Mouse (Mus musculus) macrophage (primary cell): Measurements from ENCODE around the gene Flnc. TPM values are rescaled to one million over a fixed set of nuclear protein-coding genes. Genes with fewer than 3 reads are reported as not detected.
"Not testable (repeated sequence)": the region's sequence is repeated elsewhere in the genome, so short reads cannot be mapped to it uniquely, and the experiment has no call there.

ENCODE experiments used
- H3K27ac ChIP-seq: fragments of 350-480 bp; formaldehyde crosslinking; 2 replicates; pipeline ENCODE4 v1.9.0; 2021
- H3K36me3 ChIP-seq: fragments of 350-480 bp; formaldehyde crosslinking; 2 replicates; pipeline ENCODE4 v1.9.0; 2021; ENCODE audit errors: inconsistent target
- H3K4me3 ChIP-seq: fragments of 350-480 bp; formaldehyde crosslinking; 2 replicates; pipeline ENCODE4 v1.9.0; 2021; ENCODE audit errors: inconsistent target
- H3K79me2 ChIP-seq: fragments of 350-480 bp; formaldehyde crosslinking; 2 replicates; pipeline ENCODE4 v1.9.0; 2021; ENCODE audit errors: inconsistent target
- WGBS: methylation state at CpG from one replicate; pipeline ENCODE4 v1.1.7; 2026; ENCODE audit warnings: inconsistent platforms; ENCODE audit not compliant: missing documents; 5-methylcytosine and 5-hydroxymethylcytosine counted together
- polyA plus RNA-seq: library from polyadenylated mRNA; stranded (reverse); fragments of 250-400 nt; gene quantifications from 3 replicates; pipeline ENCODE4 v1.2.4, GENCODE M21; 2018; ENCODE audit warnings: inconsistent platforms
- total RNA-seq, 78 experiments: library from RNA; depleted of rRNA; stranded (reverse); fragments of 250-400 nt; gene quantifications; 1 replicate in 9 of 78; 2 replicates in 24 of 78; 3 replicates in 43 of 78; 4 replicates in 2 of 78; pipeline ENCODE4 v1.2.4; 2018; ENCODE audit warnings: inconsistent platforms in 56 of 78

The Flnc gene
- total RNA-seq (2018; cell fraction: chromatin; rRNA removed): 1 to 10 TPM in 1 of 26 experiments, under 1 TPM in 4, not detected in 21; 0.07 to 7.8 (median 0.18) TPM
- total RNA-seq (2018; cell fraction: cytosol; rRNA removed): under 1 TPM in 13 of 26 experiments, not detected in 13; under 0.01 to 0.05 (median under 0.01) TPM
- 1 to 10 TPM in 1 of 26 experiments, not detected in 25; 1.1 TPM for total RNA-seq (2018; cell fraction: nucleus; rRNA removed)
- not detected in 3 replicates for polyA plus RNA-seq

GRCm38 (mm10) chr6:29433038-29433803 is at the start of gene Flnc:
Gene Flnc, plus strand, starts transcription at chr6:29433256.
- no peak within 1 kb of the TSS for H3K4me3 ChIP-seq
- H3K27ac ChIP-seq: no peak within 1 kb of the TSS
- no peaks in the 10 kb centered on the region for H3K36me3 ChIP-seq
- no peaks in the 10 kb centered on the region for H3K79me2 ChIP-seq
- WGBS: 4% methylated on average over 77 of the region's 77 CpGs

DNA sequence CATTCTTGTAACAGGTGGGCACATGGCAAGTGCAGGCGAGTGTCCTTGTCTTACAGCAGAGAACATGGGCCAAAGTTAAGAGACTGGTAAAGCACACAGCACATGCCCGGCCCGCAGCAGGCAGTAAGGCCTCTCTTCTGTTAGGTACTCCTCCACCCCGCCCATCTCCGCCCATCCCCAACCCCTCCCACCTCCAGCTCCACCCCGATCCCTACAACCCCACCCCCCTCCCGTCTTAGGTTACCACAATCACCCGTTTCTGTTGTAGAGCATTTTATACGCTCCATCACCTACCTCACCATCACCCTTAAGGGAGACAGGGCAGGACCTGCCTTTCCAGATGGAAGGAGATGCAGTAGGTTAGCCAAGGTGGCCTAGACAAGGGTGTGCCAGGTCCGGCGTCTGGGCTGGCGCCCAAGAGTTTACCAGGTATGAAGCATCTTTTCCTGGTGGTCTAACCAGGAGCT is 45.0 kb upstream of the Flnc start, which contains the start of gene Opn1sw:
TSS of gene Opn1sw (minus strand) at position 417 of the 467 bp plus-strand sequence.
- H3K79me2 ChIP-seq: no peaks in the 10 kb centered on the region
- 21% methylated on average over 10 of the region's 12 CpGs for WGBS
- H3K27ac ChIP-seq: no peak within 1 kb of the TSS
- H3K4me3 ChIP-seq: no peak within 1 kb of the TSS
- no peaks in the 10 kb centered on the region for H3K36me3 ChIP-seq

GRCm38 (mm10) chr6:29388606-29389080 is 44.4 kb upstream of the Flnc start:
- H3K79me2 ChIP-seq: no peaks in the 10 kb centered on the region
- H3K27ac ChIP-seq: no peak overlapping the region
- H3K36me3 ChIP-seq: no peaks in the 10 kb centered on the region
- no peak overlapping the region for H3K4me3 ChIP-seq
- WGBS: 12% methylated on average over 11 of the region's 11 CpGs

GRCm38 (mm10) chr6:29389425-29389824 is 43.6 kb upstream of the Flnc start:
- 41% methylated on average over 9 of the region's 9 CpGs for WGBS
- no peak overlapping the region for H3K4me3 ChIP-seq

GRCm38 (mm10) chr6:29390500-29390899 is 42.6 kb upstream of the Flnc start:
- WGBS: 56% methylated on average over 1 of the region's 1 CpGs
- not testable (repeated sequence) for H3K4me3 ChIP-seq, H3K36me3 ChIP-seq, H3K79me2 ChIP-seq, H3K27ac ChIP-seq

More at GRCm38 (mm10) chr6:29389425-29389824, 43.6 kb upstream of the Flnc start:
- Histone ChIP-seq H3K27ac (no peak overlapping the region), H3K36me3 (no peaks in the 10 kb centered on the region), H3K79me2 (no peaks in the 10 kb centered on the region)

DNA sequence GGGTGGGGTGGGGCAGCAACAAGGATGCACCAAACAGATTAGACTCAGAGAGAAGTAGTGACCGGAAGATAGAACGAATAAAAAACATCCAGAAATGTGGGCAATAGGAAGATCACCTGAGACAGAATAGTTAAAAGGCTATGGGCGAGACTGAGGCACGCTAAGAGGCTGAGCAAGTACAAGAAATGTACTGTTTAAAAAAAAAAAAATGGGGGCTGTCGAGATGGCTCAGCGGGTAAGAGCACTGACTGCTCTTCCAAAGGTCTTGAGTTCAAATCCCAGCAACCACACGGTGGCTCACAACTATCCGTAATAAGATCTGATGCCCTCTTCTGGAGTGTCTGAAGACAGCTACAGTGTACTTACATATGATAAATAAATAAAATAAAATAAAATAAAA is 41.8 kb upstream of the Flnc start:
- WGBS: 84% methylated on average over 8 of the region's 8 CpGs
- H3K79me2 ChIP-seq, H3K27ac ChIP-seq: not testable (repeated sequence)

DNA sequence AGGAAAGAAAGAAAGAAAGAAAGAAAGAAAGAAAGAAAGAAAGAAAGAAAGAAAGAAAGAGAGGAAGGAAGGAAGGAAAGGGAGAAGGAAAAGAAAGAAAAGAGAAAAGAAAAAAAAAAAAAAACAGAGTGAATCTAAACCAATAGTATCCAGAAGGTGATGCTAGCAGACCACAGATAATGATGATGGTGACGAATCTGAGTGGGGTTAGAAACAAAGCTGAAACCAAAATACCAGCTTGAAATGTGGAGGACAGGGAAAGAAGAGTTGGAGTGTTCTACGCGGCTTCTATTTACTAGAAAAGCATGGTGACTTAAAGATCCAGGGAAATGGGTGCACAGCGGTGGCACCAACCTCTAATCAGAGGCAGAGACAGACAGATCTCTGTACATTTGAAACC is 41.3 kb upstream of the Flnc start:
- no peaks in the 10 kb centered on the region for H3K79me2 ChIP-seq
- no peak overlapping the region for H3K4me3 ChIP-seq
- 76% methylated on average over 4 of the region's 4 CpGs for WGBS
- no peaks in the 10 kb centered on the region for H3K36me3 ChIP-seq
- no peak overlapping the region for H3K27ac ChIP-seq

More for the DNA sequence above, 41.8 kb upstream of the Flnc start:
- H3K36me3 ChIP-seq, H3K4me3 ChIP-seq: not testable (repeated sequence)

- H3K36me3 ChIP-seq: no peaks in the 10 kb centered on the region
- H3K27ac ChIP-seq: no peak overlapping the region
- no peaks in the 10 kb centered on the region for H3K79me2 ChIP-seq
- WGBS: 100% methylated on average over 1 of the region's 1 CpGs
- no peak overlapping the region for H3K4me3 ChIP-seq
These were observed 38.8 kb upstream of the Flnc start for GRCm38 (mm10) chr6:29394286-29394685.

DNA sequence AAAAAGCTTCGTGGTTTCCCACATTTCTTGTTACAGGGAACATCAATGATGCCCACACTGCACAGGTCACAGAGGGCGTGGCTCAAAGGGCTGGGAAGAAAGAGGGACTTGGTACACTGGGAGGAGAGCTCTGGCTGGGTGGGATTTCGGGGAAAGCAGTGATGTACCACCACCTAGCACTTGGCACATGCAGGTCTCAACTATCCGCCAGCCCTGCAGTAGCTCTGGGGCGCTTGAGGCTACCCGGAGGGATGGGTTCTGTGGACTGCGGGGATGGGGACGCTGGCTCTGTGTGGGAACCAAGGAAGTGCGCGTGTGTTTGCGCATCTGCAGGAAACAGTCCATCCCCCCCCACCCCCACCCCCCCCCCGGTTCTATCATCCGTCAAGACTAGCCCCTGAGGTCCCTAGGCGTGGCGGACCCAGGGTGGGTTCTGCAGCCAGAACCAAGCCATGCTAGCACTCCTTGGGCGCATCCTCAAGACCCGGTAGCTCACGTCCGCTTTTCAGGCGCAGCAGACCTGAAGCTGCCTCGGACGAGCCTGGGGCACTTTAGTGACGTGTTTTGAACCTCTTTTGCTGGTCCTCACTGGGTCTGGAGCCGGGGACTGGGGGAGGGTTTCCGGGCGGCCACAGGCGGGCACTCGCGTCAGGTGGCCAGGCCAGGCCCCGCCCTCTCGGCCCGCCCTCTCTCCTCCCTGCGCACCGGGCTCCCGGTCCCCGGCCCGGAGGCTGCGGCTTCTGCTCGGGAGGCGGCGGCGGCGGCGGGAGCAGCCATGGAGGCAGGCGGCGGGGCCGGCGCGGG is 36.9 kb upstream of the Flnc start, which contains the start of gene Ccdc136:
TSS of gene Ccdc136 (plus strand) at position 400 of the 804 bp plus-strand sequence.
- Histone ChIP-seq H3K79me2 (no peaks in the 10 kb centered on the region), H3K27ac (no peak within 1 kb of the TSS), H3K4me3 (no peak within 1 kb of the TSS), H3K36me3 (no peaks in the 10 kb centered on the region)
- WGBS: 2% methylated on average over 39 of the region's 49 CpGs

DNA sequence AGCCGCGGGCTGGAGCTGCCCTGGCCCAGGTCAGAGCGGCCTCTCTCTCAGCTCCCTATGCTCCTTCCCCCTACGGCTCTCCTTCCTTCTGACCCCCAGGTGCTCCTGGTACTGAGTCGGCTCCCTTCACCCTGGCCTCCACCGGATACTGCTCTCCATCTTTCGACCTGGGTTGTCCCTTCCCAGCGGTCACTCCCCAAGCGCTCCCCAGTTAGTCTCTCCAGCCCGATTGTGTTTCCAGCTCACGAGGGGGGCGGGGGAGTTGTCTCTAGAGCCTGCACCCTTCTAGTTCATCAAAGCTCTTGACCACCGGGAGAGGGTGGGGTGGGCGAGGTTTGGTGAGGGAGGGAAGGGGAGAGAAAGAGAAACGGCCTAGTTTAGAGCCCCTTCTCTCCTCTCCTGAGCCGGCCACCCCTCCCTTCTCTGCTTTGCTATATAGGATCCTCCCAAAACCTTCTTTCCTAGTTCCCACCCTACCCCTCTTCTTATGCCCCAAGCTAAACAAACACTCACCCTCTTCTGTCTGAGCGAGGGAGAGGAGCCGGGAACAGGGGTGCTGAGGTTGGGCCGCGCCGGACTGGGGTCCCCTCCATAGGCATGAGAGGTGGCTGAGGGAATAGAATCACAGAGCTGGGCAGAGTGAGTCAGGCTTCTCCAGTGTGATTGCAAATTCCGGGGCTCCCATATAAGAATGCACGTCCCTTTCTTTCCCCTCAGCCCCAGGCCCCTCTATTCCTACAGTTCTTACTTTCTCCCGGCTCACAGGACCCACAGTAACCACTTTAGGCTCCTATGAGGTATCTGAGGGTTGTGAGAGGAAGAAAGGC is 36.1 kb upstream of the Flnc start:
- no peak overlapping the region for H3K4me3 ChIP-seq
- 30% methylated on average over 24 of the region's 24 CpGs for WGBS
- no peaks in the 10 kb centered on the region for H3K36me3 ChIP-seq
- H3K79me2 ChIP-seq: no peaks in the 10 kb centered on the region
- no peak overlapping the region for H3K27ac ChIP-seq

DNA sequence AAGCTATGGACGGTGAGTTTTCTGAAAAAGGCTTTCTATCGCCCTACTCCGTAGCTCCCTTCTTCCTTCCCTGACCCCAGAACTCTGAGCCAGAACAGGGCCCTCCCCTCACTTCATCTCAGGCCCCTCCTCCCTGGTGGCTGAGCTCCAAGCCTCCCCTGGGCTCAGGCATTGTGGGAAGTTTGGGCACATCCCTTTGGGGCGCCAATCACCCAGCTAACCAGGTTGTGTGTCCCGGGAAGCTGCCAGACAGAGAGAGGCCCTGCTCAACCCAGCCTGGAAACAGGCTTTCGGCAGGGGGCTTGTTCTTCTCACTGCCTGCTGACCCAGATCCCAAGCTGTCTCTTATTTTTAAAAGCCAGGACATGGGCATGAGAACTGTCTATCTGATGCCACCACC is 35.5 kb upstream of the Flnc start:
- Histone ChIP-seq H3K79me2 (no peaks in the 10 kb centered on the region), H3K4me3 (no peak overlapping the region), H3K27ac (no peak overlapping the region), H3K36me3 (no peaks in the 10 kb centered on the region)
- WGBS: 72% methylated on average over 6 of the region's 6 CpGs

DNA sequence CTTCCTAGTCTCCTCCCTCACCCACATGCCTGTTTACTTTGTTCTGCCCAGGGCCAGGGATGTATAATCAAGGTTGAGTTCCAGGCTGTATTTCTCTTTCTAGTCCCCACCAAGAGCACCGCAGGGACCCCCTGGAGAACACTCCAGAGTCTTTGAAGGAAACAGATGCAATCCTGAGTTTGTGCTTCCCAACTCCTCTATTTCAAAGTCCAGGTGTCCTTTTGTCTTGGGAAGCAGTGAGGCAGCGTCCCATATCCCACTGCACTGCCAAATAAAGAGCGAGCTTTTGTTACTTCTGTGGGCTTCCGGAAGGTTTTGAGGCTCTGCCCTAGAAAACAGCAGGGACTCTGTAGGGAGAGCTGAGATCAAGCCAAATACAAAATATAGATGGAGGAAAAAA is 33.2 kb upstream of the Flnc start:
- H3K79me2 ChIP-seq: no peaks in the 10 kb centered on the region
- no peak overlapping the region for H3K4me3 ChIP-seq
- H3K27ac ChIP-seq: no peak overlapping the region
- H3K36me3 ChIP-seq: no peaks in the 10 kb centered on the region
- WGBS: 81% methylated on average over 4 of the region's 4 CpGs

- Histone ChIP-seq H3K4me3 (no peak overlapping the region), H3K36me3 (no peaks in the 10 kb centered on the region), H3K27ac (no peak overlapping the region), H3K79me2 (no peaks in the 10 kb centered on the region)
- 32% methylated on average over 15 of the region's 34 CpGs for WGBS
These were observed 30.2 kb upstream of the Flnc start for GRCm38 (mm10) chr6:29402693-29403342.
